Mouse (Mus musculus): Measurements from ENCODE around the gene Gpr137. TPM values are rescaled to one million over a fixed set of nuclear protein-coding genes. Genes with fewer than 3 reads are reported as not detected.

Gpr137 gene
- polyA plus RNA-seq, 1 experiment = 39.9 TPM

DNA sequence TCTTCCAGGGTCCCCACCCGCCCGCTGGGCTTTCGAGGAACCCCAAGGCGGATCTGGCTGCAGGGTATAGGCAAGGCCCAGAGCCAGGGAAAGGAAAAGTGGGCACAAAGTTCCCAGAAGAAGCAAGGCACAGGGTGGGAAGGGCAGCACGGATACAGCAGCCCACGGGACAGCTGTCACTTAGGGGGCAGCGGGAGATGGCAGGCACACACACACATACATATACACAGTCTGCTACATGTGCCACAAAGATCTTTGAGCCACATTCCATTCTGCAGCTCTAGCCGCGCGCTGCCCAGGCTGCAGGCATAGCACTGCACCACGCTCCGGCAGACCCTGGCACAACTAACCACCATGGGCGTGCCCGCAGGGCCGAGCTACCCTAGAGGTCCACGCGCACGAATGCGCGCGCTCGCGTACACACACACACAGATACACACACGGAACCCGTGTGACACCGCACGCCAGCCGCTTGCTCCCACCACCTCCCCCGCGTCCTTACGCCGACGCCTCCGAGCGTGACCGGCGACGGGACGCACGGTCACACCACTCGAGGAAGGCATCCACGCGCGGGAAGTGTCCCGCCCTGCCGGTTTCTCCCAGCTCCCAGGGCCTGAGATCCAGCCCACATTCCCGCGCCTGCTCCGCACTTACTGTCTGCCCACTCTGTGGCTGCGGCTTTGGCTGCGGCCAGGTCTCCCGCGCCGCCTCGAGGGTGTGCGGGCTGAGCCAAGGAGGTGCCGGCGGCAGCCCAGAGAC is 8.7 kb downstream of the Gpr137 start:
- peak overlapping the region; percentile 65 for H3K4me2 ChIP-seq (ENCODE audit: low read depth)
- H3K4me3 ChIP-seq = no peak overlapping the region
- no peaks in the 10 kb centered on the region for H3K79me2 ChIP-seq (ENCODE audit: control insufficient read depth, insufficient read depth)
- TF ChIP-seq MYOD1 (IDR thresholded peaks at IDR 0.05; ENCODE audit: control insufficient read depth in 1 of 3, insufficient read length in 2 of 3, low read depth in 2 of 3) = peak in 2 of 3 experiments; percentile 63 to 74
- TF ChIP-seq MYOG (IDR thresholded peaks at IDR 0.05; ENCODE audit: control insufficient read depth in 1 of 3, insufficient read depth in 1 of 3, insufficient read length in 2 of 3, low read depth in 2 of 3) = peak in 2 of 3 experiments; percentile 56 to 82
- no peak for TF ChIP-seq SRF (IDR thresholded peaks at IDR 0.05; ENCODE audit: control insufficient read depth, insufficient read length, low read depth)
- H3ac ChIP-seq (ENCODE audit: control insufficient read depth, insufficient read length) = peak overlapping the region; percentile 12
- H3K36me3 ChIP-seq (ENCODE audit: control insufficient read depth, insufficient read depth) = no peaks in the 10 kb centered on the region
- peaks cover 12% of the 10 kb centered on the region for H3K27me3 ChIP-seq (ENCODE audit: control insufficient read depth, insufficient read depth, insufficient read length)

DNA sequence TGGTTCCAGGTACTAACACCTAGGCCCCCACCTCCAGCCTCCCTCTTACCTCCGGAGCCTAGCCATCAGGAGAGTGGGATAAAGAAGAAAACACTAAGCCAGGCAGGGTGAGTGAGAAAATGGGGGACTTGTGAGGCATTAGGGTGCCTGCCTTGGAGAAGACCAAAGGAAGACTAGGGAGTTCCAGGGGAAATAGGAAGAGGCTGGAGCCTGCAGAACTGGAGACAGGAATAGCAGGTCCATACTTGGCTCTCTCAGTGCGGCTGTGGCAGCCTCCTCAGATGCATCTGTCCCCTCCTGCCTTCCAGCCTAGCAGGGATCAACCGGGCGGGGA is 9.2 kb downstream of the Gpr137 start:
- H3ac ChIP-seq (ENCODE audit: control insufficient read depth, insufficient read length) = no peak overlapping the region
- H3K4me3 ChIP-seq = no peak overlapping the region
- H3K27me3 ChIP-seq (ENCODE audit: control insufficient read depth, insufficient read depth, insufficient read length) = peaks cover 12% of the 10 kb centered on the region

DNA sequence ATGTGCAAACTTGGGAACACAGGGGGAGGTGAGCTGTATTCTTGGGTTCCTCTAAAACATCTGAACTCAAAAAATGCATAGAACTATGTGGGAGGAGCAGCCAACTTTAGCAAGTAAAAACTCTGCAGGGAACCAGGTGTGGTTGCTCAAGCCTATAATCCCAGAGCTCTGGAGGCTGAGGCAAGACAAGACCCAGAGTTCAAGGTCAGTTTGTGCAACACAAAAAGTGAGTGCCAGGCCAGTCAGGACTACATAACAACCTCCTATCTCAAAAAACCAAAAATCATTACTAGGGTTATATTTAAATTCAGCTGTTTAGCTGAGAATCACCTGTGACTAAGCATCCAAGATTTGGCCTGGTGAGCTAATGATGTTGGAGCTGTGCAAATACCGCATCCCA is 10.3 kb downstream of the Gpr137 start:
- Histone ChIP-seq H3K4me2 (ENCODE audit: low read depth) (no peak overlapping the region), H3K4me3 (no peak overlapping the region), H3K27me3 (ENCODE audit: control insufficient read depth, insufficient read depth, insufficient read length) (peaks cover 12% of the 10 kb centered on the region), H3ac (ENCODE audit: control insufficient read depth, insufficient read length) (no peak overlapping the region), H3K79me2 (ENCODE audit: control insufficient read depth, insufficient read depth) (no peaks in the 10 kb centered on the region), H3K36me3 (ENCODE audit: control insufficient read depth, insufficient read depth) (no peaks in the 10 kb centered on the region)
- TF ChIP-seq MYOG (IDR thresholded peaks at IDR 0.05; ENCODE audit: control insufficient read depth in 1 of 3, insufficient read depth in 1 of 3, insufficient read length in 2 of 3, low read depth in 2 of 3) (no peak), POLR2A (IDR thresholded peaks at IDR 0.05; ENCODE audit: insufficient read length, low read depth) (no peak), POLR2AphosphoS2 (IDR thresholded peaks at IDR 0.05; ENCODE audit: insufficient read length, low read depth) (no peak), USF1 (IDR thresholded peaks at IDR 0.05; ENCODE audit: low read depth) (no peak), MAX (IDR thresholded peaks at IDR 0.05; ENCODE audit: low read depth) (no peak), E2F4 (IDR thresholded peaks at IDR 0.05; ENCODE audit: insufficient read depth) (no peak), TCF3 (IDR thresholded peaks at IDR 0.05; ENCODE audit: insufficient read length, low read depth) (no peak), TCF12 (IDR thresholded peaks at IDR 0.05; ENCODE audit: insufficient read depth, poor library complexity, severe bottlenecking) (no peak), MYOD1 (IDR thresholded peaks at IDR 0.05; ENCODE audit: control insufficient read depth in 1 of 3, insufficient read length in 2 of 3, low read depth in 2 of 3) (no peak), SRF (IDR thresholded peaks at IDR 0.05; ENCODE audit: control insufficient read depth, insufficient read length, low read depth) (no peak), CEBPB (IDR thresholded peaks at IDR 0.05; ENCODE audit: insufficient read depth, poor library complexity, severe bottlenecking) (no peak)

More for the DNA sequence above, 9.2 kb downstream of the Gpr137 start:
- Histone ChIP-seq H3K79me2 (ENCODE audit: control insufficient read depth, insufficient read depth) (no peaks in the 10 kb centered on the region), H3K4me2 (ENCODE audit: low read depth) (peak overlapping the region; percentile 65), H3K36me3 (ENCODE audit: control insufficient read depth, insufficient read depth) (no peaks in the 10 kb centered on the region)
- no peak for TF ChIP-seq CEBPB (IDR thresholded peaks at IDR 0.05; ENCODE audit: insufficient read depth, poor library complexity, severe bottlenecking)
- TF ChIP-seq MYOG (IDR thresholded peaks at IDR 0.05; ENCODE audit: control insufficient read depth in 1 of 3, insufficient read depth in 1 of 3, insufficient read length in 2 of 3, low read depth in 2 of 3) = no peak
- no peak for TF ChIP-seq TCF3 (IDR thresholded peaks at IDR 0.05; ENCODE audit: insufficient read length, low read depth)
- TF ChIP-seq TCF12 (IDR thresholded peaks at IDR 0.05; ENCODE audit: insufficient read depth, poor library complexity, severe bottlenecking) = no peak
- no peak for TF ChIP-seq POLR2AphosphoS2 (IDR thresholded peaks at IDR 0.05; ENCODE audit: insufficient read length, low read depth)
- no peak for TF ChIP-seq REST (IDR thresholded peaks at IDR 0.05; ENCODE audit: insufficient read depth, insufficient read length)
- no peak for TF ChIP-seq POLR2A (IDR thresholded peaks at IDR 0.05; ENCODE audit: insufficient read length, low read depth)
- TF ChIP-seq E2F4 (IDR thresholded peaks at IDR 0.05; ENCODE audit: insufficient read depth) = no peak
- no peak for TF ChIP-seq MYOD1 (IDR thresholded peaks at IDR 0.05; ENCODE audit: control insufficient read depth in 1 of 3, insufficient read length in 2 of 3, low read depth in 2 of 3)
- TF ChIP-seq SRF (IDR thresholded peaks at IDR 0.05; ENCODE audit: control insufficient read depth, insufficient read length, low read depth) = no peak
- TF ChIP-seq USF1 (IDR thresholded peaks at IDR 0.05; ENCODE audit: low read depth) = no peak
- TF ChIP-seq MAX (IDR thresholded peaks at IDR 0.05; ENCODE audit: low read depth) = no peak

DNA sequence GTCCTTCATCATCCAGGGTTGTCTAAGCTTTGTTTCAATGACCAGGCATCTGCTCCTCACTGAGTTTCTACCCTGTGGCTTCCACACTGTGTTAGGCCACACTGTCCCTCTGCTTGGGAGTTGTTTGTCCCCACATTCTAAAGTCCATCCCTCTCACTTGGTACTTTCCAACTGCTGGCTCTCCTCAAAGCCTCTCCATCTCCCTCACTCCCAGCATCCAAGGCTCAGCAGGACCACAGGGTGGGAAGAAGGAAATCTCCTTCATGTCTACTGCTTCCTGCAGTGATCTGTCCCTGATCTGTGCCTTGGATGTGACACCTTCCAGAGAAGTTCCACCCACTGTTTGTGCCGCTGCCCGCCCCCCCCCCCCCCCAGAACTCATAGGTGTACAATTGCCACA is 11.3 kb downstream of the Gpr137 start:
- no peak overlapping the region for H3ac ChIP-seq (ENCODE audit: control insufficient read depth, insufficient read length)
- no peak overlapping the region for H3K4me3 ChIP-seq
- no peaks in the 10 kb centered on the region for H3K36me3 ChIP-seq (ENCODE audit: control insufficient read depth, insufficient read depth)
- no peak for TF ChIP-seq MAX (IDR thresholded peaks at IDR 0.05; ENCODE audit: low read depth)
- TF ChIP-seq TCF3 (IDR thresholded peaks at IDR 0.05; ENCODE audit: insufficient read length, low read depth) = no peak
- TF ChIP-seq E2F4 (IDR thresholded peaks at IDR 0.05; ENCODE audit: insufficient read depth) = no peak
- no peak for TF ChIP-seq REST (IDR thresholded peaks at IDR 0.05; ENCODE audit: insufficient read depth, insufficient read length)
- no peak for TF ChIP-seq SRF (IDR thresholded peaks at IDR 0.05; ENCODE audit: control insufficient read depth, insufficient read length, low read depth)
- no peak for TF ChIP-seq POLR2A (IDR thresholded peaks at IDR 0.05; ENCODE audit: insufficient read length, low read depth)
- no peak for TF ChIP-seq TCF12 (IDR thresholded peaks at IDR 0.05; ENCODE audit: insufficient read depth, poor library complexity, severe bottlenecking)
- TF ChIP-seq MYOD1 (IDR thresholded peaks at IDR 0.05; ENCODE audit: control insufficient read depth in 1 of 3, insufficient read length in 2 of 3, low read depth in 2 of 3) = no peak
- no peak for TF ChIP-seq POLR2AphosphoS2 (IDR thresholded peaks at IDR 0.05; ENCODE audit: insufficient read length, low read depth)
- TF ChIP-seq CEBPB (IDR thresholded peaks at IDR 0.05; ENCODE audit: insufficient read depth, poor library complexity, severe bottlenecking) = no peak
- TF ChIP-seq USF1 (IDR thresholded peaks at IDR 0.05; ENCODE audit: low read depth) = no peak
- H3K79me2 ChIP-seq (ENCODE audit: control insufficient read depth, insufficient read depth) = no peaks in the 10 kb centered on the region
- H3K27me3 ChIP-seq (ENCODE audit: control insufficient read depth, insufficient read depth, insufficient read length) = peaks cover 12% of the 10 kb centered on the region
- H3K4me2 ChIP-seq (ENCODE audit: low read depth) = no peak overlapping the region

All from myocyte (in vitro differentiated cells).